Mouse (Mus musculus) heart, postnatal 0 days (tissue): ENCODE results near the gene Gp9.

Experiments
- CTCF ChIP-seq: IDR thresholded peaks from 2 replicates; pipeline ENCODE4 v1.5.1; 2016; ENCODE audit warnings: antibody characterized with exemption, control low read depth, low read depth
- EP300 ChIP-seq: IDR thresholded peaks from 2 replicates; pipeline ENCODE4 v1.6.1; 2016; ENCODE audit warnings: antibody characterized with exemption, low read depth

DNA sequence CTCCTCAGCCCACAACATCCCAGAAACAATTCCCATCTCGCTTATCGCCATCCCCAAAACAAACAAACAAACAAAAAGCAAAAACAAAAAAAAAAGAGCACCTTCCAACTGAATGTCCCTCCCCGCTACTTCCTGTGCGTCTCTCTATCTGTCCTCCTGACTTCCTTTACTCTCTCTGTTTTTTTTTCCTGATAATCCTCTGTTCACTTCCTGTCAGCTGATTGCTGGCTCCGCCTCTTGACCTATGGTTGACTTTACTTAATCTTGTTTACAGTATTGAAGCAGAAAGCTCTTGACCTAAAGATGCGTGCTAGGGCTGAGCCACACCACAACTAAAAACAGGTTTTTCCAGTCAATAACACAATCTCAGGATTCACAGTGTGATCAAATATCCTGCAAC is 29.3 kb upstream of the Gp9 start:
- TF ChIP-seq CTCF (no peak), EP300 (no peak)
